Mouse (Mus musculus): Measurements from ENCODE around the gene Fmo1. TPM values are rescaled to one million over a fixed set of nuclear protein-coding genes. Genes with fewer than 3 reads are reported as not detected.

The Fmo1 gene
- total RNA-seq (2021): 10 to 100 TPM; 11.4 to 16.4 TPM

- DNase-seq (ENCODE audit: low spot score in 2 of 2): no peak
- intact Hi-C loops (cut with DNase I): no loop called here
Observed at GRCm38 (mm10) chr1:162866280-162866681, at the start of gene Fmo1. Fmo1 (minus strand) TSS chr1:162866610.

- intact Hi-C loops (cut with DNase I): no loop called here
- no peak for DNase-seq (ENCODE audit: low spot score in 2 of 2)
Observed at GRCm38 (mm10) chr1:162914932-162915556, 48.6 kb upstream of the Fmo1 start.

- intact Hi-C loops (cut with DNase I): no loop called here
- no peak for DNase-seq (ENCODE audit: low spot score in 2 of 2)
Observed at GRCm38 (mm10) chr1:162912085-162912484, 45.7 kb upstream of the Fmo1 start.

- intact Hi-C loops (cut with DNase I): no loop called here
- DNase-seq (ENCODE audit: low spot score in 2 of 2): no peak
Observed at GRCm38 (mm10) chr1:162901879-162902278, 35.5 kb upstream of the Fmo1 start.

GRCm38 (mm10) chr1:162897838-162898811 is 31.7 kb upstream of the Fmo1 start, which contains the start of gene Fmo2:
Fmo2 (minus strand) TSS chr1:162898726.
- DNase-seq (ENCODE audit: low spot score in 2 of 2): no peak
- intact Hi-C loops (cut with DNase I): loop anchor here (2.0 kb wide), 1 partner anchor 175 kb away; no protein-coding TSS in a partner anchor

GRCm38 (mm10) chr1:162895900-162896299 is 29.5 kb upstream of the Fmo1 start:
- DNase-seq (ENCODE audit: low spot score in 2 of 2): peak; percentile 54 to 61
- intact Hi-C loops (cut with DNase I): loop anchor here (1.0 to 2.0 kb wide), 2 partner anchors 161 to 177 kb away; no protein-coding TSS in a partner anchor

- DNase-seq (ENCODE audit: low spot score in 2 of 2): no peak
- intact Hi-C loops (cut with DNase I): no loop called here
Observed at GRCm38 (mm10) chr1:162893014-162893413, 26.6 kb upstream of the Fmo1 start.

- intact Hi-C loops (cut with DNase I): no loop called here
- no peak for DNase-seq (ENCODE audit: low spot score in 2 of 2)
Observed at GRCm38 (mm10) chr1:162891980-162892451, 25.6 kb upstream of the Fmo1 start.

GRCm38 (mm10) chr1:162888646-162889045 is 22.2 kb upstream of the Fmo1 start:
- intact Hi-C loops (cut with DNase I): no loop called here

GRCm38 (mm10) chr1:162887644-162888043 is 21.2 kb upstream of the Fmo1 start:
- intact Hi-C loops (cut with DNase I): no loop called here
- no peak for DNase-seq (ENCODE audit: low spot score in 2 of 2)

More at GRCm38 (mm10) chr1:162888646-162889045, 22.2 kb upstream of the Fmo1 start:
- no peak for DNase-seq (ENCODE audit: low spot score in 2 of 2)

- intact Hi-C loops (cut with DNase I): no loop called here
- no peak for DNase-seq (ENCODE audit: low spot score in 2 of 2)
Observed at GRCm38 (mm10) chr1:162886138-162886816, 19.9 kb upstream of the Fmo1 start.

- no peak for DNase-seq (ENCODE audit: low spot score in 2 of 2)
- intact Hi-C loops (cut with DNase I): no loop called here
Observed at GRCm38 (mm10) chr1:162882681-162883080, 16.3 kb upstream of the Fmo1 start.

- intact Hi-C loops (cut with DNase I): no loop called here
- peak; percentile 31 to 39 for DNase-seq (ENCODE audit: low spot score in 2 of 2)
Observed at GRCm38 (mm10) chr1:162879595-162880369, 13.4 kb upstream of the Fmo1 start.

GRCm38 (mm10) chr1:162875091-162875490 is 8.7 kb upstream of the Fmo1 start:
- no peak for DNase-seq (ENCODE audit: low spot score in 2 of 2)
- intact Hi-C loops (cut with DNase I): no loop called here

GRCm38 (mm10) chr1:162871701-162872311 is 5.4 kb upstream of the Fmo1 start:
- intact Hi-C loops (cut with DNase I): no loop called here
- DNase-seq (ENCODE audit: low spot score in 2 of 2): no peak

GRCm38 (mm10) chr1:162870978-162871377 is 4.6 kb upstream of the Fmo1 start:
- DNase-seq (ENCODE audit: low spot score in 2 of 2): no peak

GRCm38 (mm10) chr1:162867396-162867795 is 986 bp upstream of the Fmo1 start:
- DNase-seq (ENCODE audit: low spot score in 2 of 2): no peak
- intact Hi-C loops (cut with DNase I): no loop called here

More at GRCm38 (mm10) chr1:162870978-162871377, 4.6 kb upstream of the Fmo1 start:
- intact Hi-C loops (cut with DNase I): no loop called here

GRCm38 (mm10) chr1:162865493-162865830 is 948 bp downstream of the Fmo1 start:
- no peak for DNase-seq (ENCODE audit: low spot score in 2 of 2)
- intact Hi-C loops (cut with DNase I): no loop called here

Measured in left cerebral cortex, postnatal 25 days (tissue).